Mouse (Mus musculus) stomach, embryonic 14.5 days (tissue): ENCODE data around the gene Pdzrn4. TPM values are rescaled to one million over a fixed set of nuclear protein-coding genes. Genes with fewer than 3 reads are reported as not detected.

Experiments used
- ATAC-seq: fragments of 200-750 bp; cut with Nextera tagmentation; 2 replicates; pipeline ENCODE4 v1.8.0; 2017; ENCODE audit warnings: low read depth, moderate TSS enrichment; ENCODE audit not compliant: insufficient number of reproducible peaks, insufficient read depth, low FRiP score
- H3K27ac ChIP-seq: fragments of 300-500 bp; sonication (generic); 2 replicates; pipeline ENCODE4 v1.5.1; 2014; ENCODE audit warnings: mild to moderate bottlenecking, low read length, moderate library complexity, mixed read lengths
- H3K27me3 ChIP-seq: fragments of 300-500 bp; sonication (generic); 2 replicates; pipeline ENCODE4 v1.6.1; 2014; ENCODE audit warnings: low read length, control low read depth, mixed read lengths; ENCODE audit not compliant: control insufficient read depth, insufficient read depth
- H3K36me3 ChIP-seq: fragments of 300-500 bp; sonication (generic); 2 replicates; pipeline ENCODE4 v1.6.1; 2014; ENCODE audit warnings: mild to moderate bottlenecking, control low read depth, low read length, moderate library complexity, mixed read lengths; ENCODE audit not compliant: control insufficient read depth, insufficient read depth
- H3K4me1 ChIP-seq: fragments of 300-500 bp; sonication (generic); 2 replicates; pipeline ENCODE4 v1.6.1; 2014; ENCODE audit warnings: low read length, control low read depth, mixed read lengths; ENCODE audit not compliant: control insufficient read depth, insufficient read depth
- H3K4me2 ChIP-seq: fragments of 300-500 bp; sonication (generic); replicated peaks from 2 replicates; pipeline ENCODE4 v1.6.1; 2014; ENCODE audit warnings: low read depth, low read length, control low read depth
- H3K4me3 ChIP-seq: fragments of 300-500 bp; sonication (generic); 2 replicates; pipeline ENCODE4 v1.5.1; 2014; ENCODE audit warnings: low read depth, low read length, control low read depth
- H3K9ac ChIP-seq: fragments of 300-500 bp; sonication (generic); replicated peaks from 2 replicates; pipeline ENCODE4 v1.6.1; 2014; ENCODE audit warnings: low read depth, mild to moderate bottlenecking, control low read depth, low read length, moderate library complexity, mixed read lengths
- H3K9me3 ChIP-seq: fragments of 300-500 bp; sonication (generic); 2 replicates; pipeline ENCODE4 v1.6.1; 2016; ENCODE audit warnings: low read depth, low read length, control low read depth; ENCODE audit not compliant: control insufficient read depth
- WGBS: fragments of 180-500 bp; shearing (Covaris S2); extraction: QIAGEN DNeasy Blood & Tissue Kit; methylation state at CpG from one replicate; pipeline ENCODE4 v1.1.7; 2014; 5-methylcytosine and 5-hydroxymethylcytosine counted together
- polyA plus RNA-seq: library from polyadenylated mRNA; unstranded; fragments of >200 nt; fragmentation: Nextera tagmentation; extraction: Ambion mirVana; gene quantifications from 2 replicates; pipeline ENCODE4 v1.2.1, GENCODE M21; 2014

The Pdzrn4 gene
- polyA plus RNA-seq, 1 experiment from 2014 or later: 4.1 TPM

DNA sequence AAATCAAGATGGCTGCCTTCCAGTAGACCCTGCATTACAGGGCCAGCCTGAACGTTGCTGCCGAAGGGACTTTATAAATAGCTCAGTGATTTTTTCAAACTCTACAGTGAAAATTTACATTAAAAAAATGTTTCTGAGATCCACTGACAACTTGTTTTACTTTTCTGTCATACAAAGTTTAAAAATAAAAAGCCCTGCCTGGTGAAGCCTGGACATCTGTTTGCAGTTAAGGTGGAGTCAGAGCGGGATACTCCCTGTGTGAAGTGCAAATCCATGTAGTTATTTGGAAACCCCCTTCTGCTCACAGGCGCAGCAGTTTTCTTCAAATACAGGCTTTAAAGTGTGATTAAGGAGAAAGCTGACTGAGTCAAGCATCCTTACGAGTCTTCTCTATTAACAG lies 2.6 kb downstream of the Pdzrn4 start:
- no peaks in the 10 kb centered on the region for H3K36me3 ChIP-seq
- peak overlapping the region; percentile 78; the same call in 1 of the 2 replicates for H3K27ac ChIP-seq
- 0 out of 2 replicates have a peak, but pooled peaks cover 4% of the 10 kb centered on the region for H3K27me3 ChIP-seq
- 30% methylated on average over 5 of the region's 5 CpGs for WGBS
- no peak overlapping the region for H3K4me3 ChIP-seq
- peaks cover 4% of the 10 kb centered on the region; the same call in 1 of the 2 replicates for H3K4me1 ChIP-seq
- no peaks in the 10 kb centered on the region for H3K9me3 ChIP-seq
- no peak overlapping the region for H3K4me2 ChIP-seq
- H3K9ac ChIP-seq: no peak overlapping the region
- ATAC-seq: no peak

DNA sequence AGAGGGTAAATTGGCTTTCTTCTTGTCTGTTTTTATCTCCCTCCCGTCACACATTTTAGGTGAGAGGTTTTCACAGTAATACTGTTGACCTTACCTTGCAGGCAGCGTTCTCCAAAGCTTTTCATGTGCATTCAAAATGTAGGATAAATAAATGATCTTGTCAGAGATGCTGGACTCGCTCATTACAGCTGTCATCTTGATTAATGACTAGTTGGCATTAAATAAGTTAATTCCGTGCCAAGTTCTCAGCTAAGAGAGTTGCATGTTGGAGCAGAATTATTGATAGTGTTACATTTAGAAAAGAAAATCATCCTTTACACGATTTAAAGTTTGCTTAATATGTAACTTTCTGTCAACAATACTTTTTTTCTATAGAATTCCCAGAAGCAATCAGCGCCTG lies 4.9 kb downstream of the Pdzrn4 start:
- no peak overlapping the region for H3K4me2 ChIP-seq
- 28% methylated on average over 6 of the region's 6 CpGs for WGBS
- peaks cover 4% of the 10 kb centered on the region; the same call in 1 of the 2 replicates for H3K4me1 ChIP-seq
- H3K36me3 ChIP-seq: no peaks in the 10 kb centered on the region
- H3K9me3 ChIP-seq: no peaks in the 10 kb centered on the region
- H3K27me3 ChIP-seq: 0 out of 2 replicates have a peak, but pooled peaks cover 4% of the 10 kb centered on the region
- H3K27ac ChIP-seq: no peak overlapping the region
- no peak for ATAC-seq
- no peak overlapping the region for H3K9ac ChIP-seq
- no peak overlapping the region for H3K4me3 ChIP-seq

DNA sequence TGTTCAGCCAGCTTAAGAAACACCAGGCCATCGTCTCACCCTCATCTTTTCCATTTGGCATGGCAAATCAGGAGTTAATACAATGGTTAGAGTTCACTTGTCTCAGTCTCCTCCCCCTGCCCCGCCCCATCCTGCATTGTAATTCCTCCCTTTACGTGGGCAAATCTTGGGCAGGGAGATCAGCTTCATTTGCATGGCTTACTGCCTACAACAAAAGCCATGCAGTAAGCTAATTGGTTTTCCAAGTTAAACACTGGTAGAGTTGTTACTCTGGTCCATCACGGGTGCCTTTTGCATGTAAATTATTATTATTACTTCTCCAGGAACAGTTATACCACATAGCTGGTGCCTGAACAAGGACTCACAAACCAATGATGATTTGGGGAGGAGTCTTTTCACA lies 18.6 kb downstream of the Pdzrn4 start:
- H3K9ac ChIP-seq: no peak overlapping the region
- no peak overlapping the region for H3K27ac ChIP-seq
- no peak overlapping the region for H3K4me2 ChIP-seq
- WGBS: 37% methylated on average over 4 of the region's 4 CpGs
- ATAC-seq: no peak
- no peaks in the 10 kb centered on the region for H3K36me3 ChIP-seq
- no peaks in the 10 kb centered on the region for H3K4me1 ChIP-seq
- H3K27me3 ChIP-seq: no peaks in the 10 kb centered on the region
- no peaks in the 10 kb centered on the region for H3K9me3 ChIP-seq
- H3K4me3 ChIP-seq: no peak overlapping the region

DNA sequence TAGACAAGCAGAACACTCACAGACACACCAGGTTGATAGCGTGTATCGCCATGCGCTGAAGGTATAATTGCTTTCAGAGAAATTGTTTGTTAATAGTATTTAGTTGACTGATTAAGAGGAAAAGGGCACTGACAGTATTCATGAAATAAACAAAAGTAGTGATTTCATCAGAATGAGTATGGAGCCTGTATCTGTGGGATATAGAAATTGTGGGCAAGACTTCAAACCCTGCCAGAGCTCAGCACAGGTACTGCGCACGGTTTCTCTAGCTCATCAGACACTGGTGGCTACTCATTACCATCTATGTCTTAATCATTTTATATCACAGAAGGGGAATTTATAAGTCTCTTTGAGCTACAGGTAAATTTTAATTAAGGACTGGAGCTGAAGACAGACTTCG lies 19.5 kb downstream of the Pdzrn4 start:
- no peak for ATAC-seq
- Histone ChIP-seq H3K27me3 (no peaks in the 10 kb centered on the region), H3K27ac (no peak overlapping the region), H3K4me1 (no peaks in the 10 kb centered on the region), H3K9me3 (no peaks in the 10 kb centered on the region), H3K9ac (no peak overlapping the region), H3K4me3 (no peak overlapping the region), H3K4me2 (no peak overlapping the region), H3K36me3 (no peaks in the 10 kb centered on the region)
- 87% methylated on average over 6 of the region's 6 CpGs for WGBS

DNA sequence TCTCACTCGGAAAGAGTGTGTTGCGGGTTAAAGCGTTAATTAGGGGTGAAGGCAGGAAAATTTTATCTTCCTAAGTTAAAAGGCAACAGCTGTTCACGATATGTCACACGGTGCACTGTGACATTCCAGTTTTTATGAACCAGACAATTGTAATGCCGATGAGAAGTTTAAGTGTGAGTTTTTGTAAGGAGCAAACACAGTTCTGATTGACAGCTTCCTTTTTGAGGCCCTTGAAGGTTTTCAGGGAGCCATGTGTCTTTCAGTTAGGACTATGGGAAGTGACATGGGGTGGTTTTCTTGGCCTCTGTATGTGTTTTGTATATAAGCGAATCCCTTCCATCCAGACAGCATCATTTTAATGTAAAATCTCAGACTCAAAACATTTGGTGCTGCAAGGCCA lies 20.0 kb downstream of the Pdzrn4 start:
- no peak overlapping the region for H3K27ac ChIP-seq
- no peaks in the 10 kb centered on the region for H3K9me3 ChIP-seq
- H3K36me3 ChIP-seq: no peaks in the 10 kb centered on the region
- no peak overlapping the region for H3K4me3 ChIP-seq
- H3K27me3 ChIP-seq: no peaks in the 10 kb centered on the region
- no peak for ATAC-seq
- H3K4me1 ChIP-seq: no peaks in the 10 kb centered on the region
- no peak overlapping the region for H3K4me2 ChIP-seq
- no peak overlapping the region for H3K9ac ChIP-seq
- WGBS: 54% methylated on average over 7 of the region's 7 CpGs

DNA sequence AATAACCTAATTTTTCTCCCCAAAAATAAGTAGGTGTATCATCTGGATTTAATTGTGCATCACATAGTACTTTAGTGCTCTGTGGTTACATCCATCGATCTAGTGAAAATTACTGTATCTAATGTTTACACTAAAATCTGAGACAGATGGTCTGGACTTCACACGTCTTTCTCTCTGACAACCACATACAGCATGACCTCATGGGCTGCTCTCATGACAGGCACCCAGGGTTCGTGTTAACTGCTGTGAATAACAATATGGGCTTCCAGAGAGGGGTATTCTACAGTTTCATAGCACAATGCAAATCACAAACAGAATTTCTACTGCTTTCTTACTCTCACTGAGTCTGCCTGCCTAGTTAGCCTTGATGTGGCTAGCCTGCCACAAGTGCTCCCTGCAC lies 20.4 kb downstream of the Pdzrn4 start:
- WGBS: 41% methylated on average over 3 of the region's 3 CpGs

DNA sequence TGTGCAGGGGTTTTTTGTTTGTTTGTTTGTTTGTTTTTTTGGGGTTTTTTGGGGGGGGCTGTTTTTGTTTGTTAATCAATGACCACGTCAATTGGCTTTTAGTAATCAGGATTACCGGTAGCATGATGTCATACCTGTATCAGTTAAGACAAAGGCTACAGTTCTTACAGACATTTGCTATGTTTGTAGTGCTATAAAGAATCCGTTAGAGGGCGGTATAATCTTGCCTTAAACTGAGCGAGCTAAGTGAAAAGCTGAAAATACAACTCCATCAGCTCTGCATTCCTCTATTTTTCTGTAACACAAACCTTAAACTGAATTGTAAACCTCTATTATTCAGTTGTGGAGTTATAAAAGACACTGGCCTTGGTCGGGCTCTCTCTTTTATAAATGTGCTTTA lies 37.9 kb downstream of the Pdzrn4 start:
- Histone ChIP-seq H3K9ac (no peak overlapping the region), H3K27ac (no peak overlapping the region), H3K4me3 (no peak overlapping the region), H3K9me3 (no peaks in the 10 kb centered on the region), H3K4me1 (no peaks in the 10 kb centered on the region), H3K27me3 (no peaks in the 10 kb centered on the region), H3K36me3 (no peaks in the 10 kb centered on the region), H3K4me2 (no peak overlapping the region)
- WGBS: 6% methylated on average over 6 of the region's 6 CpGs
- no peak for ATAC-seq

More for the DNA sequence above, 20.4 kb downstream of the Pdzrn4 start:
- Histone ChIP-seq H3K27me3 (no peaks in the 10 kb centered on the region), H3K4me1 (no peaks in the 10 kb centered on the region), H3K27ac (no peak overlapping the region), H3K4me3 (no peak overlapping the region), H3K9ac (no peak overlapping the region), H3K36me3 (no peaks in the 10 kb centered on the region), H3K4me2 (no peak overlapping the region), H3K9me3 (no peaks in the 10 kb centered on the region)
- no peak for ATAC-seq

DNA sequence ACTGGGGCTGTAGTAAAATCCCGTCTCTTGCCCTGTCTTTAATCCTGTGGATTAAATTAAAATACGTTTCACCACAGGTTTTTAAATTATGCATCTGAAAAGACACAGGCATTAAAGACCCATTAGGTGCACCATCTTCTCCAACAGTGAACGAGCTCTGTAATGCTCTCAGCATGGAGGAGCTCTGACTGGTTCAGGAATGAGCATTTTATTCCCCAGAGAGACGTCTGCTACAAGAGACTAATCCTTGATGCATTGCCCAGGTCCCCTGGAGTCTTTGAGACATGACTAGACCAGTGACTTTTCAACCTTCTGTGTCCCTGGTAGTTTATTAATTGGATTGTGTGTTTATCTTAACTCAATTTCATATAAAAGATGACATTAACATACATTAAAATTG lies 38.6 kb downstream of the Pdzrn4 start:
- Histone ChIP-seq H3K27ac (no peak overlapping the region), H3K36me3 (no peaks in the 10 kb centered on the region), H3K27me3 (no peaks in the 10 kb centered on the region), H3K4me2 (no peak overlapping the region), H3K9me3 (no peaks in the 10 kb centered on the region), H3K4me3 (no peak overlapping the region), H3K9ac (no peak overlapping the region), H3K4me1 (no peaks in the 10 kb centered on the region)
- WGBS: 44% methylated on average over 4 of the region's 4 CpGs
- ATAC-seq: no peak

DNA sequence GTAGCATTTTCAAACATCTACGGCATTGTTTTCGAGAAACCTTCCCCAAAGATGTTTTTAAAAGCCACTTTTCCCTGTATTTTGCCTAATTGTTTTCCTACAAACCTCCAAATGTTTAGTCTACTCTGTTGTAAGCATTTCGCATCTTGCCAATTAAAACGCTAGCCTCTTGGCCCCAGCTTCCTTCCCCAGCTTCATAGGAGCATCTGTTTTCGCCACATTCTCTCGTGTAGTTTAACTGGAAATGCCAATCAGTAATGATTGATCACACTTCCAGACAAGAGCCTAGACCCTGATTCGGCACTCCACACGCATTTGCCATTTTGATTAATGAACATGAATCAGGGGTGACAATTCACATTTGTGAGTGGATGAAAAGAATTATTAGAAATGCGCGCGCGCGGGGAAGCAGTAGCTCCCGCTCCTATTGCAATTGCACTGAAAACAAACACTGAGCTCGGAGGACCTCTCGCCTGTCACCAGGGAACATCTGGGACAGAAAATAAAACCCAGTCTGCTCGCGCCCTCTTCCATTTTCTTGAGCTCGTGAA lies 45.0 kb downstream of the Pdzrn4 start:
- WGBS: 37% methylated on average over 19 of the region's 19 CpGs
- no peak overlapping the region; the same call in 1 of the 2 replicates for H3K4me2 ChIP-seq
- no peak overlapping the region for H3K4me3 ChIP-seq
- H3K9ac ChIP-seq: no peak overlapping the region
- H3K36me3 ChIP-seq: no peaks in the 10 kb centered on the region
- no peaks in the 10 kb centered on the region for H3K9me3 ChIP-seq
- ATAC-seq: no peak
- no peak overlapping the region for H3K27ac ChIP-seq
- H3K27me3 ChIP-seq: no peaks in the 10 kb centered on the region
- no peaks in the 10 kb centered on the region for H3K4me1 ChIP-seq
